Mouse (Mus musculus) liver, postnatal 0 days (tissue): ENCODE data around the gene Ttll12. TPM values are rescaled to one million over a fixed set of nuclear protein-coding genes. Genes with fewer than 3 reads are reported as not detected.
A peak's percentile ranks its signal among the peaks of the same experiment; 100 is the strongest.

Experiments
- ATAC-seq: fragments of 200-750 bp; cut with Nextera tagmentation; 2 replicates; pipeline ENCODE4 v1.8.0; 2017; ENCODE audit warnings: mild to moderate bottlenecking, moderate library complexity
- DNase-seq: peaks from one replicate; pipeline ENCODE4 v3.0.0-alpha.2; 2016
- H3K27ac ChIP-seq: fragments of 300-500 bp; sonication (generic); 2 replicates; pipeline ENCODE4 v1.5.1; 2014; ENCODE audit warnings: antibody characterized with exemption, moderate library complexity, mild to moderate bottlenecking, low read depth
- H3K27me3 ChIP-seq: fragments of 300-500 bp; sonication (generic); 2 replicates; pipeline ENCODE4 v1.6.1; 2014; ENCODE audit warnings: low read length, control low read depth, mixed read lengths; ENCODE audit not compliant: insufficient read depth
- H3K36me3 ChIP-seq: fragments of 300-500 bp; sonication (generic); replicated peaks from 2 replicates; pipeline ENCODE4 v1.6.1; 2014; ENCODE audit warnings: mild to moderate bottlenecking, control low read depth, low read length, moderate library complexity, mixed read lengths; ENCODE audit not compliant: insufficient read depth
- H3K4me1 ChIP-seq: fragments of 300-500 bp; sonication (generic); 2 replicates; pipeline ENCODE4 v1.6.1; 2014; ENCODE audit warnings: antibody characterized with exemption, mild to moderate bottlenecking, control low read depth; ENCODE audit not compliant: insufficient read depth
- H3K4me2 ChIP-seq: fragments of 300-500 bp; sonication (generic); 2 replicates; pipeline ENCODE4 v1.6.1; 2014; ENCODE audit warnings: low read depth, mild to moderate bottlenecking, low read length, moderate library complexity, mixed read lengths
- H3K4me3 ChIP-seq: fragments of 300-500 bp; sonication (generic); 2 replicates; pipeline ENCODE4 v1.5.1; 2014; ENCODE audit warnings: low read depth, low read length
- H3K9ac ChIP-seq: fragments of 300-500 bp; sonication (generic); replicated peaks from 2 replicates; pipeline ENCODE4 v1.6.1; 2014; ENCODE audit warnings: mild to moderate bottlenecking, moderate library complexity
- H3K9me3 ChIP-seq: fragments of 300-500 bp; sonication (generic); 2 replicates; pipeline ENCODE4 v1.6.1; 2016; ENCODE audit warnings: mild to moderate bottlenecking, control low read depth, low read length, mixed read lengths
- CTCF ChIP-seq: sonication (generic); IDR thresholded peaks from 2 replicates; pipeline ENCODE4 v1.5.1; 2016; ENCODE audit warnings: antibody characterized with exemption, low read depth
- EP300 ChIP-seq: IDR thresholded peaks from 2 replicates; pipeline ENCODE4 v1.6.1; 2016; ENCODE audit warnings: antibody characterized with exemption, low read depth, mild to moderate bottlenecking
- WGBS: fragments of 180-500 bp; shearing (Covaris S2); extraction: QIAGEN DNeasy Blood & Tissue Kit; methylation state at CpG from one replicate; pipeline ENCODE4 v1.1.7; 2014; ENCODE audit not compliant: insufficient replicate concordance; 5-methylcytosine and 5-hydroxymethylcytosine counted together
- polyA plus RNA-seq: library from polyadenylated mRNA; unstranded; fragments of >200 nt; fragmentation: Nextera tagmentation; extraction: Ambion mirVana; gene quantifications from 2 replicates; pipeline ENCODE4 v1.2.1, GENCODE M21; 2015

Gene Ttll12
- polyA plus RNA-seq, 1 experiment from 2014 or later: 12.9 TPM

GRCm38 (mm10) chr15:83527092-83527437 lies 67.9 kb downstream of the Ttll12 start:
- H3K36me3 ChIP-seq: no peaks in the 10 kb centered on the region
- peaks cover 39% of the 10 kb centered on the region for H3K4me1 ChIP-seq
- H3K9ac ChIP-seq: peak overlapping the region; percentile 61
- peak; percentile 18; the same call in 1 of the 2 replicates for ATAC-seq
- H3K4me3 ChIP-seq: peak overlapping the region; percentile 59
- no peak for DNase-seq
- H3K27me3 ChIP-seq: peaks cover 45% of the 10 kb centered on the region
- H3K9me3 ChIP-seq: no peaks in the 10 kb centered on the region
- TF ChIP-seq EP300: no peak
- TF ChIP-seq CTCF: no peak
- 3% methylated on average over 25 of the region's 26 CpGs for WGBS
- no peak overlapping the region for H3K27ac ChIP-seq
- H3K4me2 ChIP-seq: peak overlapping the region; percentile 89

GRCm38 (mm10) chr15:83526424-83527091 lies 68.4 kb downstream of the Ttll12 start, which contains the start of gene Bik:
Gene Bik (plus strand): TSS chr15:83526862.
- ATAC-seq (peak; percentile 64), DNase-seq (peak; percentile 74)
- Histone ChIP-seq H3K27ac (0 out of 2 replicates have a peak within 1 kb of the TSS, but pooled peaks have one; percentile 24), H3K27me3 (peaks cover 45% of the 10 kb centered on the region), H3K9me3 (no peaks in the 10 kb centered on the region), H3K36me3 (no peaks in the 10 kb centered on the region), H3K4me3 (peak within 1 kb of the TSS; percentile 59), H3K4me1 (peaks cover 39% of the 10 kb centered on the region), H3K4me2 (peak within 1 kb of the TSS; percentile 89), H3K9ac (peak within 1 kb of the TSS; percentile 61)
- WGBS: under 1% methylated on average over 45 of the region's 45 CpGs
- TF ChIP-seq CTCF (no peak), EP300 (no peak)

Other genes starting within 250 kb of the Ttll12 start
- 9.6 and 9.9 TPM in 2 replicates for gene Arfgap3, start 244.9 kb downstream of the Ttll12 start, polyA plus RNA-seq
- 20.6 and 24.3 TPM in 2 replicates for gene Pacsin2, start 130.6 kb downstream of the Ttll12 start, polyA plus RNA-seq
- 2.7 and 3.2 TPM in 2 replicates for gene Ttll1, start 84.3 kb downstream of the Ttll12 start, polyA plus RNA-seq
- 6.2 and 6.4 TPM in 2 replicates for gene Bik, start 68.3 kb downstream of the Ttll12 start, polyA plus RNA-seq
- gene Tspo, start 31.6 kb downstream of the Ttll12 start, polyA plus RNA-seq: 168 and 183 TPM in 2 replicates
- 20.0 and 20.5 TPM in 2 replicates for gene Mcat, start 31.4 kb downstream of the Ttll12 start, polyA plus RNA-seq
- 0.25 and 0.41 TPM in 2 replicates for gene Scube1, start 129.9 kb upstream of the Ttll12 start, polyA plus RNA-seq
- gene Mpped1, start 184.3 kb upstream of the Ttll12 start, polyA plus RNA-seq: not detected in 2 replicates